Mouse (Mus musculus): ENCODE results near the gene Txndc8.
A peak's percentile ranks its signal among the peaks of the same experiment; 100 is the strongest.

The Txndc8 gene

DNA sequence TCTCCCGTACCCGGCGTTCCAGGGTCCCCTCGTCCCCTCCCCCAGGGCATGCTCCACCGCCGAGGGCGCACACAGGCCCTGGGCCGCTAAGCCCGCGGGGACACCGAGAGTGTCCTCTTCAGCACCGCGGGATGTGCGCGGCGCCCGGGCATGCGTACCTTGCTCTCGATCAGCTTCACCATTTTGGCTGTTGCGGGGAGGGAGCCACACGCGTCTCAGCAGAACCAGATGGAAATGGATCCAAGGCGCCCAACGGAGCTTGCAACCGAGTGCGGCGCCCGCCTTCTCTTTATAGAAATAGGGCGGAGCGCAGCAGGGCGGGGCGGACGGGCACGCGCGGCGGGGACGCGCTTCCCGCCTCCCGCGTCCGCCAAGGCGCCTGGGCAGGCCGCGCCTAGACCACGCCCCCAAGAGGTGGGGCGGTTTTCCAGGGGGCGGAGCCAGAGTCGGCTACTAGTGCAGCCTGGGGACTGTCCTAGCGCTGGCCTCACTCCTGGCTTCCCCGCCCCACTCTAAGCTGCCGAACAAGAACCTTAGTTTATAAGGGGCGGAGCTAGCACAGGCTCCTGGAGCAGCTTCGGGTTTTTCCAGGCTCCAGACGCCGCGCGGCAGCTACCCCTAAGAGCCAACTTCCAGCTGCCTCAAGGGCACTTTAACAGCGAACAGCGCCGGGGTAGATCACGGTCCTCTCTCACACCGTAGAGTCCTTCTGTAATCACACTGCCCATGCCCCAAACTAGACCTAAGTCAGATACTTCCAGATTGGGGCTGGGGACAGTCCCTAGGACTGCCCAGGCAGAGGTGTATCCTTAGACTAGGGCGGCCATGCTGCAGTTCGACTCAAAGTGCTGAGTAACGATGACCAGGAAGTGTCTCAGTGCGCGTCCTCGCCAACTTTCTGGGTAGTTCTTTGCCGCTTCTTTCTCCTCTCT is 52.6 kb downstream of the Txndc8 start, which contains the start of gene Txn1:
Gene Txn1 (minus strand): TSS at position 383 of the 932 bp plus-strand sequence.
- peak; percentile 92 for DNase-seq (ENCODE audit: low spot score)

DNA sequence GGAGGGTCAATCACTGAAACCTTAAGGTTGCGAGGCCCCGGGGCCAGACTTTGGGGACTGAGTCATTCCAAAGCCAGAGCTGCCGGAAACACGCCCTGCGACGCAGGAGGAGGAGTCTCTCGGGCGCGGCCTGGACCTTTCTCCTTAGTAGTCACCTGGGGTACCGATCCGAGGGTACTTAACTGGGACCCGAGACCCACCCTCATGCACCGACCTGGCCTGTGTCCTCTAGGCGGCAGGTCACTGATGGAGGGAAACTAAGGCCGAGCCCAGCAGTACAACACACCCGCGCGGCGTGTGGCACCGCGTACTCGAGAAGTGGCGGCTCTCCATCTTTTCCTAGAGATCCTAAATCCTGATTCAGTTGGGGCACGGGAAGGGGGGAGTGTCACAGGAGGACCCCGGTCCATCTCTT is 53.4 kb downstream of the Txndc8 start:
- peak; percentile 36 for DNase-seq (ENCODE audit: low spot score)

DNA sequence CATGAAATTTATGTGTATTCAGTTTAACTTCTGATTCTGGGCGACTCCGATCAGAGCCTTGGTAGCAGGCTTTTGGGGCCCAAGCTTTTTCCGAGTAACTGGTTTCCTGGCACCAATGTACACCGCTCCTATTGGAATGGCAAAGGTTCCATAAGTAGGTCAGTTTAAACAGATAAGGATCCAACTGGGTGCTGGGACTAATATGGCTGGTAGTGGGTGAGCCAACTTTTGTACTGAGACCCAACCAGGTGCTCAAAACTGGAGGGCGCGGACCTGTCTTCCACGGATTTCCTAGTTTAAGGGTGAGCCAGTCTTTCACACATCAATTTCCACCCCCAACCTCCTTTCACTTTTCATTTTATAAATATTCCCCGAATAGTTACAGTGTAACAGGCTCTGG is 53.9 kb downstream of the Txndc8 start:
- DNase-seq (ENCODE audit: low spot score), result no peak

DNA sequence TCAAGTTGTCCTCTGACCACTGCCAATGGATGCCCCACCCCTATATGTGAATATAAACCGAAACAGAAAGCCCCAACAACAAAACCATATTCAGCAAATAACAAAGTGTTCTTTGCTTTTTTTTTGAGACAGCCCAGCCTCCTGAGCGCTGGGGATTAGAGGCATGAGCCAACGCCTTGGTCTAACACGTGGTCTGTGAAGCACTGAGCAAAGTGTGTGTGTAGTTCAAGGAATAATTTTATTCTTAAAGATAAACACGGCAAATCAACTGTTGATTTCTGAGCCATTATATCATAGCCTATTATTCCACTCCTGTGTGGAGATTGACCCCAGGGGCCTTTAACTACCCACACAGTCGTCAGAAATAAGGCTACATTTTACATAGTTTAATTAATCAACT is 54.3 kb downstream of the Txndc8 start:
- DNase-seq (ENCODE audit: low spot score), result no peak

DNA sequence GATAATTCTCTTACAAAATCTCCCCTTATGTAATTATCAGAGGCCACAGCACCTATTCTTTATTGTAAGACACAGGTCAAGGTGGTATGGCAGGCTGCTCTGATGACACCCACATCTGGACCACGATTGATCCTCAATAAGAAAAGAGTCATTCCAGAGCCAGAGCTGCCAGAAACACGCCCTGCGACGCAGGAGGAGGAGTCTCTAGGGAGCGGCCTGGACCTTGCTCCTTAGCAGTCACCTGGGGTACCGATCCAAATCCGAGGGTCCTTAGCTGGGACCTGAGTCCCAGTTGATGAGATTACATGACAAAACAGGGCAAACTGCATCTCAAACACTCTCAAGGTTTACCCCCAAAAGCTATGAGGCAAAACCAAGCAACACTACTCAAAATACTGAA is 55.1 kb downstream of the Txndc8 start:
- DNase-seq (ENCODE audit: low spot score), result no peak

DNA sequence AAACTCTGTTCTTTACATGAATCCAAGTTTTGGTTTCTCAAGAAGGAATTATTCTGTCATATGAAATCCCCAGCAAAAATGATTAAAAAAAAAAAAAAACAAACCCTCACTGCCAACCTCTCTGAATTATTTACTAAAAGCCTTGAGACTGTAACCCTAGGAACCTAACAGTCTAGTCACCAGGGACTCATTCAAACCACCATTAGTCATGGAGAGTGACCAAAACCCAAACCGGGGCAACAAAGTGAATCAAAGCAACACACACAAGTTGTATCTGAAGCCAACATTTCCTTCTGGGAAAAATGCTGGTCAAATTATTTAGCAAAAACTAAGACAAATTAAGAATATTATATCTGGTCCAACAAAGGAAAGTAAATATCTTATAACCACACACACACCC is 56.0 kb downstream of the Txndc8 start:
- no peak for DNase-seq (ENCODE audit: low spot score)

DNA sequence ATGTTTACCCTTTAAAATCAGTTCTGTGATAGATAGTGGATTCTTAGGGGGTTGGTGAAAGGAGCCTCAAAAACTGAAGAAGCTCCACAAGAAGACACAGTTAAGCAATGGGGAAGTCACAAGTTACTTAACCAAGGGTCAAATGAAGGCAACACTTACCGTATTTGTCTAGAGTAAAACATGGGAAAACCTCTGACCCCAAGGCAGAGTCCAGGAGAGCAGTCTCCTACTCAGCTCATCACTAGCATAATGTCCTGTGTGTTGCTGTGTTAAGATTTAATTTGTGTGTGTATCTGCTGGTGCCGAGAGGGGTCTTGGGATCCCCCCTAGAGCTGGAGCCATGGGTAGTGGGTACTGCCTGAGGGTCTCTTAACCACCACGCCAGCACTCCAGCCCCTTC is 56.5 kb downstream of the Txndc8 start:
- no peak for DNase-seq (ENCODE audit: low spot score)

DNA sequence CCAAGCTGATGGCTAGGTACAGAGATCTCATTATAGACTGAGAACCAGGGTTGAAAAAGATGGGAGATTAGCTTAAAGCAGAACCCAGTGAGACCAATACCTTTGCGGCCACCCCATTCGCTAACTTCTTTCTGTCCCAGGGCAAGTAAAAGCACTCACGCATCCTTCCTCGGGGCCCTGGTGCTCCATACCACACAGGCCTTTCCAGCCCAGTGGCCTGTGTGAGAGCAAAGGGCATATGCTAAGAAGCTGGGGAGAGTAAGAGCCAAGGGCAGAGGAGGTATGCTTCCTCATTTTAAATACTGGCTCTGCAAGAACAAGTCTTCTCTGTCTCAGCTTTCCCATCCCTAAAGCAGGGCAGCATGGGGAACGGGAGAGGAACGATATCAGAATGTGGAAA is 59.1 kb downstream of the Txndc8 start:
- DNase-seq (ENCODE audit: low spot score), result no peak

DNA sequence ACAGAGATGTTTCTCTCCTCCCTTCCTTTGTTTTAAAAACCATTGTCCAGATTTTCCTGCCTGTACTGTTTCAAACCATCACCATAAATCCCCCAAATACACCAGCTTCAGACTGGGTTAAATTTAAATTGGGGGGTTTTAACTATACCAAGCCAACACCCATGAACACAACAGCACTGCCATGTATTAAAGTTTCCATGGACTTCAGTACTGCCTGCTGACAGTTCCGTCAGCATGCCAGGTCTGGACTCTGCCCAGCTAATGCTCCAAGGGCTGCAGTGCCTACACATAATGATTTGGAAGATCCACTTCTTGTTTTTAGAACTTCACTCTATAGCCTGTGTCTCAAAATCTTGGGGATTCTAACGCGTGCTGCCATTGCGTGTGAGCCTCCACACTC is 61.4 kb downstream of the Txndc8 start:
- no peak for DNase-seq (ENCODE audit: low spot score)

DNA sequence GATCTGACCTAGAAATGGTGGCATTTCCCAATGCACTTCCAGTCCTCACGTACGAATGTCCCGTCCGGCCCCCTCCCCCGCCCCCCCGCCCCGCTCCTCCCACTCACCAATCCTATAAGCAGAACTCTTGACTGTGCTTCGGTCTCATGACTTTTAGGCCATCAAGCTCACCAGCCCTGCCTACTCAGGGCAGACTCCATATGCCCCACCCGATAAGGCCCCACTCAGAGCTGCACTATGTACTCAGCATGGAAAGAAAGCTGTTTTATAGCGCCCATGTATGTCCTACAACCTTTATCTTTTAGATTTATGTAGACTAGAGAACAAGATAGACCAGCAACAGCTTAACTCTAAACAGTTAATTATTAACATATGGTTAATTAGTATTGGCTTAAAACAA is 61.9 kb downstream of the Txndc8 start:
- no peak for DNase-seq (ENCODE audit: low spot score)

DNA sequence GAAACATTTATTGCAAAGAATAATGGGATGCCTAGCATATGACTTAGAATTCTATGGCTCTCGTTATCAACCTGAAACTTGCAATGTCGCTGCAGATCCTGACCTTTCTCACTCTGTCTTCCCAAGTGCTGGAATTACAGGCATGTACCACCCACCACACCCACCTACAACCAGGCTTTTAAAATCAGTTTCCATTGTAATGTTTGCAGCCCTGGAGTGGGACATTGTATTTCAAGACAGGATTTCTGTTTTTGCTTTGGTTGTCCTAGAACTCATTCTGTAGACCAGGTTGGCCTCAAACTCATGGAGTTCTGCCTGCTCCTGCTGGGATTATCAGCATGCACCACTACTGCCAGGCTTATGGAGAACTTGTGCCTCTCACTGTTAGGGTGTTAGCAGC is 66.0 kb downstream of the Txndc8 start:
- no peak for DNase-seq (ENCODE audit: low spot score)

DNA sequence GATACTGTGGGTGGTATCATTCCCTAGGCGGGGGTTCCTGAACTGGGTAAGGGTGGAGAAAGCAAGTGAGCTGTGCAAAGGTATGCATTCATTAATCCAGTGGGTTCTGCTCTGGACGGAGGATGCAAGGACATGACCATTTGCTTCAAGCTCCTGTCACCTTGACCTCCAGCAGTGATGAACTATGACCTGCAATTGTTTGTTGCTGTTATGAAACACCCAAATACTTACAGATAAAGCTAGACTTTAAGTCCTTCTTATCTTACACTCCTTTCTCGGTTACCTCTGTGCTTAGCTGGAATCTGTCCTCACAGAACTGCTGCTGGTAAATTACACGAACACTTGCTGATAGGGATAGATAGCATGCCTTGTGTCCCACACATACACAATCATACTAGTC is 68.3 kb downstream of the Txndc8 start:
- DNase-seq (ENCODE audit: low spot score), result no peak

DNA sequence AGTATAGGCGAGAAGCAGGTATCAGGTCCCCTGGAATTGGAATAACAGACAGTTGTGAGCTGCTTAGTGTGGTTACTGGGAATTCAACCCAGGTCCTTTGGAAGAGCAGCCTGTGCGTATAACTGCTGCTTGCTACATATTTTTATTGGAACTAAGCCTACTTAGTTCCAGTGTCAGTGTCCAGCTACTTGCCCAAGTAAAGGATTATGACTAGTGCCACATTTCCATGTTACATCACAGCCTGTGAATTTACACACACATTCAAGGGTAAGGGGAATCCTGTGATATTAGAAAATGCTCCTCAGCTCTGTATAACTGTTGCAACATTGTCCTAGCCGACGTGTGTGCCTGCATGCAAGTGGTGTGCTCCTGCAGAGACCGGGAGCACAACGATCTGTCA is 71.6 kb downstream of the Txndc8 start:
- DNase-seq (ENCODE audit: low spot score), result no peak

DNA sequence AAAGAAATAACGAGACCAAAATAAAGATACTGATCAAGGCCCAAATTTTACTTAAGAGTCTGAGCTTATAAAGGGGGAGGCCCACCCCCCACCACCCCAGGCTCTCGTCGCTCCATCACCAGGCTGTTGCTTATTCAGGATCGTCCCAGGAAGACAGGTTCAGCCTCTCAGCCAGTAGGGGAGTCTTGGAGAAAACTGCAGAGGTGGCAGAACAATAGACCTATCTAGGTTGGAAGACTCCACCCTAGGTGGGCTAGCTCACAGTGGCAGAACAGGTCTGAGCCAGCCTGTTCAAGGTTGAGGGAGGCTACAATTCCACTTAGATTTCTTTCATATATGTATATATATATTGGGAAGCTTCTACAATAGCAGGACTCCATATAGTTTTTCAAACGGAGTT is 74.7 kb downstream of the Txndc8 start:
- DNase-seq (ENCODE audit: low spot score), result no peak
